Mouse (Mus musculus): ENCODE measurements around the gene Lgsn.

DNA sequence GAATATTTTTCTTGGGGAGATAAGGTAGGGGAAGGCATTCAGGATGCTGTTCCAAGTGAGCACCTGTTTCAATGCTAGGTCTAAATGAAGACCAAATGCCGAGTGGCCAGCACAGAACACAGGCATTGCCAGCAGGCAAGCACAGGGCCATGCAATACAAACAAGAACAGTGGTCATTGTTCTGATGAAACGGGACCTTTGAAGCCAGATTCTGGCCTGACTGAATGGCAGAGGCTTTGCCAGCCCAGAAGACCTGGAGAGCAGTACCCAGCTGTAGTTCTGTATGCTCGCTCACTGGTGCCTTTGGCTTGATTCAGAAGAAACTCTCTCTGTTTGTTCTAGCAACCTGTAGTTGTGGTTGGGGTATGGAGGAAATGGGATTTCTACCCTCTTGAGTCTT, 800 bp upstream of the Lgsn start:
- no peak for TF ChIP-seq CTCF (IDR thresholded peaks at IDR 0.05; ENCODE audit: extremely low read depth, insufficient read depth, low read length)
- TF ChIP-seq POLR2A (IDR thresholded peaks at IDR 0.05; ENCODE audit: extremely low read depth, insufficient read depth, low read length), result no peak

Measured in cortical plate, adult 2 months (tissue).